19 mouse cellular contexts compared by ENCODE assay signal in the genomic region with DNA sequence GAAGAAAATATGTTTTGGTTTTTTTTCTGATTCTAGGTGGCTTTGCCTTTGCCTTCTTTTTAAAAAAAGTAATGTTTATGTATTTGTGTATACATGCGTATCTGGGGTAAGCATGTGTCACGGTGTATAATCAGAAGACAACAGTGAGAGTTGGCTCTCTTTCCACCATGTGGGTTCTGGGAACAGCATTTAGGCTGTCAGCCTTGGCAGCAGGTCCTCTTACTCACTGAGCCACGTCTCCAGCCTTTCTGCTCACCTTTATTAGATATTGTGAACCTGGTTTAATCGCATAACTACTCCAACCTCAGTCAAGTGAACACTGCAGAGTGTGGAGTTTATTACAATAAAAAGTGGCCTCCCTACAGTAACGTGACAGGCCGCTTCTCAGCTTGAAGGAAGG. TPM values are rescaled to one million over a fixed set of nuclear protein-coding genes. Genes with fewer than 3 reads are reported as not detected.
A peak's percentile ranks its signal among the peaks of the same experiment; 100 is the strongest.
DNase-seq lines count a peak whose midpoint lies in the region; TF ChIP-seq lines count a peak whose summit lies in the region.
"Had no signal": no experiment of that assay in that cellular context is flagged by ENCODE, and none has a peak within 500 bp of the region (broad histone marks: within the 10 kb centered on the region; RNA-seq: fewer than 3 reads in every experiment).

No protein-coding gene starts in this region.

- 92% methylated on average over 6 of the region's 6 CpGs for WGBS in heart, adult 2 months
- WGBS in limb, embryonic 10.5 days = 91% methylated on average over 6 of the region's 6 CpGs

- no peaks in the 10 kb centered on the region for H3K36me3 ChIP-seq in heart, adult 2 months (ENCODE audit: control insufficient read depth, insufficient read depth, low read length)
- peaks cover 58% of the 10 kb centered on the region for H3K36me3 ChIP-seq in limb, embryonic 10.5 days

- intact Hi-C loops in heart, adult 2 months (cut with DNase I) = no loop called here

- no peaks in the 10 kb centered on the region for H3K27me3 ChIP-seq in heart, adult 2 months (ENCODE audit: control insufficient read depth, insufficient read depth, low read length)
- H3K27me3 ChIP-seq in limb, embryonic 10.5 days (ENCODE audit: low read depth, poor library complexity, severe bottlenecking) = no peaks in the 10 kb centered on the region
- H3K27me3 ChIP-seq: forebrain, embryonic 12.5 days; forebrain, embryonic 15.5 days; hindbrain, embryonic 13.5 days had no signal

- H3K9ac ChIP-seq in heart, adult 2 months (ENCODE audit: low read depth, low read length) = no peak overlapping the region
- H3K9ac ChIP-seq: forebrain, embryonic 12.5 days; forebrain, embryonic 15.5 days; hindbrain, embryonic 13.5 days had no signal

- H3K79me2 ChIP-seq in heart, adult 2 months (replicated peaks; ENCODE audit: control insufficient read depth, insufficient read depth, low read length) = no peaks in the 10 kb centered on the region

- H3K9me3 ChIP-seq in limb, embryonic 10.5 days (replicated peaks) = no peaks in the 10 kb centered on the region
- H3K9me3 ChIP-seq: forebrain, embryonic 12.5 days; forebrain, embryonic 15.5 days; hindbrain, embryonic 10.5 days; hindbrain, embryonic 13.5 days had no signal

- TF ChIP-seq POLR2A in heart, adult 2 months (IDR thresholded peaks at IDR 0.05; ENCODE audit: insufficient read depth, low read depth, low read length) = no peak

- H3K27ac ChIP-seq in heart, adult 2 months = no peak overlapping the region
- no peak overlapping the region for H3K27ac ChIP-seq in limb, embryonic 10.5 days
- H3K27ac ChIP-seq: forebrain, embryonic 12.5 days; forebrain, embryonic 15.5 days; hindbrain, embryonic 10.5 days; hindbrain, embryonic 13.5 days had no signal

- peaks cover 2% of the 10 kb centered on the region; the same call in 1 of the 2 replicates for H3K4me1 ChIP-seq in heart, adult 2 months (ENCODE audit: control insufficient read depth, insufficient read depth, low read length)
- peaks cover 9% of the 10 kb centered on the region for H3K4me1 ChIP-seq in limb, embryonic 10.5 days
- H3K4me1 ChIP-seq: forebrain, embryonic 12.5 days; forebrain, embryonic 15.5 days; hindbrain, embryonic 13.5 days had no signal

- TF ChIP-seq EP300 in heart, adult 2 months (IDR thresholded peaks at IDR 0.05; ENCODE audit: insufficient read depth, low read depth, low read length) = no peak

- peak; percentile 70 for DNase-seq in cerebellum, adult 9-10 months
- no peak for DNase-seq in cerebellum, adult 11-12 months
- peak; percentile 33 for DNase-seq in heart, adult 11 months
- no peak for DNase-seq in heart, adult 2 months
- peak; percentile 72 to 73 for DNase-seq in cerebellum, postnatal 10 days
- DNase-seq in cerebellum, postnatal 36 days = peak; percentile 31 to 55
- no peak for DNase-seq in limb, embryonic 10.5 days (ENCODE audit: low spot score)
- no peak for DNase-seq in thymus, postnatal 4 days
- DNase-seq: adrenal gland, adult 2 months; adrenal gland, postnatal 25 days; embryo, embryonic 11 days; gastrocnemius, postnatal 25 days; heart, postnatal 36 days; kidney, adult 2 months had no signal

- TF ChIP-seq CTCF in heart, adult 2 months (IDR thresholded peaks at IDR 0.05) = no peak

- H3K4me3 ChIP-seq in heart, adult 2 months = no peak overlapping the region
- no peak overlapping the region for H3K4me3 ChIP-seq in limb, embryonic 10.5 days
- H3K4me3 ChIP-seq: erythroblast, embryonic 14.5 days; forebrain, embryonic 12.5 days; forebrain, embryonic 15.5 days; hindbrain, embryonic 10.5 days; hindbrain, embryonic 13.5 days had no signal

RNA-seq across cellular contexts. Expression of gene Stard3nl, which starts 26.8 kb away (rescaled TPM):
- 10 to 100 TPM; 13.3 to 14.6 TPM for total RNA-seq in heart, adult 2 months (2021)
- polyA plus RNA-seq in heart, adult 2 months (2012; rRNA removed) = 14.6 and 20.4 TPM in 2 replicates
- polyA plus RNA-seq in limb, embryonic 10.5 days (2016; fragmentation: Nextera tagmentation; extraction: Ambion mirVana) = 98.4 and 100 TPM in 2 replicates

Comparison
In these comparisons a context has a peak if more than half of its experiments do, and no peak if none do; other contexts are left out.
1. DNase-seq: peak in cerebellum, adult 9-10 months (single experiment), heart, adult 11 months (single experiment), cerebellum, postnatal 10 days (2 of 2) and cerebellum, postnatal 36 days (2 of 2); none in cerebellum, adult 11-12 months (single experiment), heart, adult 2 months (0 of 2), limb, embryonic 10.5 days (single experiment) and thymus, postnatal 4 days (single experiment).